Mouse (Mus musculus) spleen, embryonic (tissue): ENCODE data around the gene Shisa6.

ENCODE experiments used
- CTCF ChIA-PET: fragments of 350-600 bp; sonication (Branson Sonifier 250); formaldehyde crosslinking; loops from one replicate; lab custom pipeline; 2022; lab: Charles Lee

Gene Shisa6

GRCm38 (mm10) chr11:66232891-66233290 lies 292.9 kb downstream of the Shisa6 start:
- CTCF ChIA-PET, result no interaction called here

GRCm38 (mm10) chr11:66222133-66222532 lies 303.6 kb downstream of the Shisa6 start:
- CTCF ChIA-PET, result no interaction called here

- CTCF ChIA-PET, result no interaction called here
Measured at GRCm38 (mm10) chr11:66218469-66218868, 307.3 kb downstream of the Shisa6 start.

- CTCF ChIA-PET, result no interaction called here
Measured at GRCm38 (mm10) chr11:66188627-66189287, 337.0 kb downstream of the Shisa6 start.

DNA sequence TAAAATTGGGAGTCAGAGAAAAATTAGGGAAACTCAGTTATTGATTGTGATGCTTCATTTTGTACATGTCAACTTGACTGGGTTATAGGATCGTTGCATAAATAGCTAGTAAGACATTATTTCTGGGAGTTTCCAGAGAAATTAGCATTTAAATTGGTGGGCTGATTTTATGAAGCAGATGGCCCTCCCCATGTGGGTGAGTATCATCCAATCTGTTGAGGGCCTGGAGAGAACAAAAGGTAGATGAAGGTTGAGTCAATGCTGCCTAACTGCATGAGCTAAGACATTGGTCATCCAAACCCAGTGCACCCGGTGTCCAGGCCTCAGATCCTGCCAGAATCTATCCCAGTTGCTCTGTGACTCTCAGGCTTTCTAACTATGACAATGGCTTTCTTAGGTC lies 337.6 kb downstream of the Shisa6 start:
- CTCF ChIA-PET, result no interaction called here

DNA sequence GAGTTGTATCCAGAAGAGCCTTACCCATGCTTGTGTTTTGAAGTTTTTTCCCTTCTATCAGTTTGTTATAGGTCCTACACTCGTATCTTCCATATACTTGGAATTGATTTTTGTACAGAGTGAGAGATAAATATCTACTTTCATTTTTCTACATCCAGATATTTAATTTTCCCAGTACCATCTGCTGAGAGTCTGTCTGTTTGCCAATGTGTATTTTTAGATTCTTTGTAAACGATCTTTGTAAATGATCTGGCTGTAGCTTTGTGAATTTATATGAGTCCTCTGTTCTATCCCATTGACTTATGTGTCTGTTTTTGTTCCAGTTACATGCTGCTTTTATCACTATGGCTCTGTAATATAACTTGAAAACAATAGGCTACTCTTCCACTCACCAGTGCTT lies 348.0 kb downstream of the Shisa6 start:
- CTCF ChIA-PET, result no interaction called here

DNA sequence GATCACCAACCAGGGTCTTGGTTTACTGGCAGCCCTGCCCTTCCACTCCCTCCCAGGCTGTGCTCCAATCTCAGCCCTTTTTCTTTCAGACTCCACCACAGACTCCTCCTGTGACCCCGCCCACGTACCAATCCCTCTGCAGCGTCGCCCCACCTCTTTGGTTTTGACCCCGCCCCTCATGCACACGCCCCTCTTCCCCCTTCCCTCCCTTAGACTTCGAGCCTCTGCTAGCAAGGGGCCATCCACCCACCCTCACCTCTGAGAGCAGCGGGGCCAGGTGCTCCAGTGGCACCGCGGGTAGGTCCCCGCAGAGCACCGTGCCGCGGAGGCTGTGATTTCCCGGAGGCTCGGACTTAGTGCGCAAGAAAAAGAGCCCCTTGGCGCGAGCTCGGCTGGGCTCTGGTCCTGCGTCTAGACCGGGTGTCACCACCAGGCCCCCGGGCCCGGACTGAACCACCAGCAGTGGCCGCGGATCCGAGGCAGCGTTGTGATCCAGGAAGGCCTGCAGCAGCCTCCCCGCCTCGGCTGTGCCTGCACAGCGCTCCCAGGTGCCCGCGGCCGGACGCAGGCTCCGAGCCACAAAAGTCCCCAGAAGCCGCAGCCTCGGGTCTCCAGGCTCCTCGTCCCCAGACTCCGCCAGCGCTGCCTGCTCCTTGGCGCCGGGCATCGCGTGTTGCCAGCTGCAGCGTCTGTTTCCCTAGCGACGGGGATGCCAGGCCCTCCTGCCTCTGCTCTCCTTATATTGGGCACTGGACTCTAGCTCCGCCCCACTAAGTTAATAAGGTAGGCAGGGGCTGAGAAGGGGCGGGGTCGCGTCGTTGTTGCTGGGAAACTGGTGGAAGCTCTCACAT lies 357.7 kb downstream of the Shisa6 start, which contains the start of gene Dnah9:
Dnah9 (minus strand) TSS at position 751 of the 851 bp plus-strand sequence.
- CTCF ChIA-PET, result no interaction called here

GRCm38 (mm10) chr11:66164022-66164421 lies 361.7 kb downstream of the Shisa6 start:
- CTCF ChIA-PET, result no interaction called here
